Mouse (Mus musculus) embryo, embryonic 10 days (tissue): ENCODE measurements at regions not wholly inside any gene's neighbourhood (a gene's known extent, or its start where the extent isn't known, plus 50 kb on each side); places are given as distances from the start of the nearest gene placed in this dataset.

ENCODE experiments used
- DNase-seq: peaks from one replicate; pipeline ENCODE4 v3.0.0-alpha.2; 2015; ENCODE audit warnings: low spot score

GRCm38 (mm10) chr14:120661111-120661510 is 182.9 kb downstream of the Rap2a start:
- DNase-seq, result no peak

- no peak for DNase-seq
These were observed 191.4 kb downstream of the Rap2a start for GRCm38 (mm10) chr14:120669665-120670064.

- no peak for DNase-seq
These were observed 197.5 kb downstream of the Rap2a start for GRCm38 (mm10) chr14:120675752-120676151.

- no peak for DNase-seq
These were observed 200.3 kb downstream of the Rap2a start for GRCm38 (mm10) chr14:120678533-120678932.

- DNase-seq, result no peak
These were observed 200.8 kb downstream of the Rap2a start for GRCm38 (mm10) chr14:120679072-120679471.

- DNase-seq, result no peak
These were observed 202.0 kb downstream of the Rap2a start for GRCm38 (mm10) chr14:120680272-120680671.

- DNase-seq, result no peak
These were observed 207.0 kb downstream of the Rap2a start for GRCm38 (mm10) chr14:120685263-120685662.

- no peak for DNase-seq
These were observed 207.6 kb downstream of the Rap2a start for GRCm38 (mm10) chr14:120685877-120686276.

GRCm38 (mm10) chr14:120686751-120687150 is 208.5 kb downstream of the Rap2a start:
- DNase-seq, result no peak

GRCm38 (mm10) chr14:120699378-120699777 is 211.6 kb upstream of the Ipo5 start:
- no peak for DNase-seq

- no peak for DNase-seq
These were observed 205.7 kb upstream of the Ipo5 start for GRCm38 (mm10) chr14:120705301-120705801.

- no peak for DNase-seq
These were observed 200.2 kb upstream of the Ipo5 start for GRCm38 (mm10) chr14:120710782-120711181.

- DNase-seq, result peak; percentile 39
These were observed 190.3 kb upstream of the Ipo5 start for GRCm38 (mm10) chr14:120720464-120721445.

GRCm38 (mm10) chr14:120721593-120722461 is 189.2 kb upstream of the Ipo5 start:
- DNase-seq, result no peak

- DNase-seq, result no peak
These were observed 188.4 kb upstream of the Ipo5 start for GRCm38 (mm10) chr14:120722546-120723112.

- DNase-seq, result no peak
These were observed 182.9 kb upstream of the Ipo5 start for GRCm38 (mm10) chr14:120728107-120728506.

GRCm38 (mm10) chr14:120730226-120730625 is 180.8 kb upstream of the Ipo5 start:
- no peak for DNase-seq

- DNase-seq, result peak; percentile 49
These were observed 179.2 kb upstream of the Ipo5 start for GRCm38 (mm10) chr14:120731679-120732281.

GRCm38 (mm10) chr14:120732400-120733138 is 178.5 kb upstream of the Ipo5 start:
- no peak for DNase-seq

GRCm38 (mm10) chr14:120741492-120742054 is 169.5 kb upstream of the Ipo5 start:
- no peak for DNase-seq

GRCm38 (mm10) chr14:120754011-120754410 is 157.0 kb upstream of the Ipo5 start:
- no peak for DNase-seq
